Mouse (Mus musculus) large intestine, adult 2 months (tissue): Measurements from ENCODE around the gene Son. TPM values are rescaled to one million over a fixed set of nuclear protein-coding genes. Genes with fewer than 3 reads are reported as not detected.

Source experiments
- DNase-seq: peaks from one replicate; pipeline ENCODE4 v3.0.0-alpha.2; 2012; ENCODE audit warnings: low read depth, low spot score
- WGBS: fragments of 180-500 bp; shearing (Covaris S2); methylation state at CpG from one replicate; pipeline ENCODE4 v1.1.7; 2018; 5-methylcytosine and 5-hydroxymethylcytosine counted together
- polyA plus RNA-seq: library from polyadenylated mRNA; depleted of rRNA; stranded (reverse); fragments of >200 nt; gene quantifications from 2 replicates; pipeline ENCODE4 v1.2.3, GENCODE M21; 2012

The Son gene
- polyA plus RNA-seq, 1 experiment: 63.6 TPM

GRCm38 (mm10) chr16:91678147-91678911 lies 31.0 kb downstream of the Son start:
- no peak for DNase-seq
- 64% methylated on average over 5 of the region's 5 CpGs for WGBS

- no peak for DNase-seq
- WGBS: 67% methylated on average over 5 of the region's 5 CpGs
These were observed 33.4 kb downstream of the Son start for GRCm38 (mm10) chr16:91680656-91681055.

GRCm38 (mm10) chr16:91685526-91685925 lies 38.2 kb downstream of the Son start:
- DNase-seq: peak; percentile 66
- 32% methylated on average over 5 of the region's 5 CpGs for WGBS

GRCm38 (mm10) chr16:91686369-91686768 lies 39.1 kb downstream of the Son start:
- 76% methylated on average over 5 of the region's 5 CpGs for whole genome bisulfite sequencing
- DNase-seq: no peak

- DNase-seq: no peak
- WGBS: 2% methylated on average over 51 of the region's 51 CpGs
These were observed 40.8 kb downstream of the Son start for GRCm38 (mm10) chr16:91688023-91688618.

- peak; percentile 43 for DNase-seq
- WGBS: 1% methylated on average over 71 of the region's 71 CpGs
These were observed 41.5 kb downstream of the Son start, which contains the start of gene Donson for GRCm38 (mm10) chr16:91688619-91689334. Donson (minus strand) TSS chr16:91688770.

GRCm38 (mm10) chr16:91689791-91690190 lies 42.5 kb downstream of the Son start:
- 60% methylated on average over 7 of the region's 7 CpGs for WGBS
- no peak for DNase-seq

- WGBS: 36% methylated on average over 14 of the region's 14 CpGs
- DNase-seq: no peak
These were observed 47.3 kb downstream of the Son start for GRCm38 (mm10) chr16:91694455-91695084.

GRCm38 (mm10) chr16:91695108-91695755 lies 47.9 kb downstream of the Son start:
- WGBS: 50% methylated on average over 8 of the region's 8 CpGs
- DNase-seq: no peak

GRCm38 (mm10) chr16:91698995-91699394 lies 51.7 kb downstream of the Son start:
- DNase-seq: no peak
- 97% methylated on average over 1 of the region's 1 CpGs for WGBS

GRCm38 (mm10) chr16:91701908-91702307 lies 54.6 kb downstream of the Son start:
- peak; percentile 53 for DNase-seq
- 18% methylated on average over 13 of the region's 13 CpGs for WGBS

- peak; percentile 89 for DNase-seq
- WGBS: 29% methylated on average over 3 of the region's 3 CpGs
These were observed 55.5 kb downstream of the Son start for GRCm38 (mm10) chr16:91702771-91703188.

GRCm38 (mm10) chr16:91704603-91705340 lies 57.5 kb downstream of the Son start:
- no peak for DNase-seq
- 89% methylated on average over 14 of the region's 14 CpGs for WGBS

GRCm38 (mm10) chr16:91710241-91710640 lies 62.9 kb downstream of the Son start:
- DNase-seq: no peak
- WGBS: 56% methylated on average over 7 of the region's 7 CpGs

GRCm38 (mm10) chr16:91716927-91717349 lies 69.6 kb downstream of the Son start:
- no peak for DNase-seq
- 86% methylated on average over 11 of the region's 11 CpGs for whole genome bisulfite sequencing

GRCm38 (mm10) chr16:91717399-91717798 lies 70.1 kb downstream of the Son start:
- 90% methylated on average over 4 of the region's 4 CpGs for WGBS
- DNase-seq: no peak

GRCm38 (mm10) chr16:91724247-91724646 lies 76.9 kb downstream of the Son start:
- DNase-seq: no peak
- 45% methylated on average over 3 of the region's 3 CpGs for WGBS

GRCm38 (mm10) chr16:91727433-91727832 lies 80.1 kb downstream of the Son start:
- 42% methylated on average over 15 of the region's 15 CpGs for WGBS
- DNase-seq: no peak
